Mouse (Mus musculus) ES-Bruce4 (cell line): Measurements from ENCODE around the gene Lrch1. TPM values are rescaled to one million over a fixed set of nuclear protein-coding genes. Genes with fewer than 3 reads are reported as not detected.

Experiments used
- H3K27ac ChIP-seq: 2 replicates; pipeline ENCODE4 v1.5.1; 2012; ENCODE audit warnings: low read length, inconsistent platforms; ENCODE audit not compliant: insufficient read depth
- H3K27me3 ChIP-seq: 2 replicates; pipeline ENCODE4 v1.6.1; 2012; ENCODE audit warnings: mild to moderate bottlenecking, low read length, inconsistent platforms; ENCODE audit not compliant: control insufficient read depth, poor library complexity, insufficient read depth, severe bottlenecking
- H3K36me3 ChIP-seq: 2 replicates; pipeline ENCODE4 v1.6.1; 2012; ENCODE audit warnings: inconsistent platforms, mild to moderate bottlenecking, low read length, moderate library complexity; ENCODE audit not compliant: control insufficient read depth, poor library complexity, insufficient read depth, severe bottlenecking
- H3K4me1 ChIP-seq: one replicate; pipeline ENCODE4 v1.8.1; 2011; ENCODE audit warnings: low read length; ENCODE audit not compliant: control insufficient read depth, insufficient read depth
- H3K4me3 ChIP-seq: 2 replicates; pipeline ENCODE4 v1.5.1; 2011; ENCODE audit warnings: low read depth, mild to moderate bottlenecking, low read length
- H3K9ac ChIP-seq: 2 replicates; pipeline ENCODE4 v1.6.1; 2012; ENCODE audit warnings: low read depth, mild to moderate bottlenecking, inconsistent platforms; ENCODE audit not compliant: poor library complexity, severe bottlenecking
- H3K9me3 ChIP-seq: replicated peaks from 2 replicates; pipeline ENCODE4 v1.6.1; 2012; ENCODE audit warnings: mild to moderate bottlenecking, low read length, inconsistent platforms; ENCODE audit not compliant: control insufficient read depth, poor library complexity, insufficient read depth, severe bottlenecking
- CTCF ChIP-seq: IDR thresholded peaks from one replicate; pipeline ENCODE4 v1.8.1; 2011; ENCODE audit warnings: low read depth, low read length
- EP300 ChIP-seq: IDR thresholded peaks from 2 replicates; pipeline ENCODE4 v1.6.1; 2011; ENCODE audit warnings: low read depth, low read length; ENCODE audit not compliant: insufficient read depth
- POLR2A ChIP-seq: IDR thresholded peaks from one replicate; pipeline ENCODE4 v1.8.1; 2011; ENCODE audit warnings: low read length; ENCODE audit not compliant: insufficient read depth
- polyA plus RNA-seq: library from polyadenylated mRNA; stranded (reverse); fragments of >200 nt; gene quantifications from 2 replicates; pipeline ENCODE4 v1.2.4, GENCODE M21; 2011; ENCODE audit warnings: low read depth; ENCODE audit not compliant: missing spikeins, insufficient read depth, insufficient read length

Lrch1 gene
- polyA plus RNA-seq, 1 experiment: 17.0 TPM

GRCm38 (mm10) chr14:74886453-74886852, 61.2 kb downstream of the Lrch1 start:
- no peak overlapping the region for H3K9ac ChIP-seq
- no peaks in the 10 kb centered on the region for H3K9me3 ChIP-seq
- no peak overlapping the region for H3K4me3 ChIP-seq
- H3K4me1 ChIP-seq: peaks cover 8% of the 10 kb centered on the region
- H3K36me3 ChIP-seq: no peaks in the 10 kb centered on the region
- H3K27ac ChIP-seq: no peak overlapping the region
- TF ChIP-seq POLR2A (no peak), CTCF (no peak), EP300 (no peak)
- H3K27me3 ChIP-seq: no peaks in the 10 kb centered on the region

- H3K27ac ChIP-seq: no peak overlapping the region
- no peak for TF ChIP-seq EP300
- TF ChIP-seq POLR2A: no peak
- TF ChIP-seq CTCF: no peak
- no peaks in the 10 kb centered on the region for H3K27me3 ChIP-seq
- peaks cover 8% of the 10 kb centered on the region for H3K4me1 ChIP-seq
- H3K9ac ChIP-seq: no peak overlapping the region
- no peaks in the 10 kb centered on the region for H3K36me3 ChIP-seq
- H3K4me3 ChIP-seq: no peak overlapping the region
- no peaks in the 10 kb centered on the region for H3K9me3 ChIP-seq
These were observed 62.8 kb downstream of the Lrch1 start for GRCm38 (mm10) chr14:74884920-74885319.

- TF ChIP-seq POLR2A (no peak), EP300 (no peak), CTCF (no peak)
- H3K4me3 ChIP-seq: no peak overlapping the region
- H3K27me3 ChIP-seq: no peaks in the 10 kb centered on the region
- no peak overlapping the region for H3K9ac ChIP-seq
- no peaks in the 10 kb centered on the region for H3K36me3 ChIP-seq
- H3K9me3 ChIP-seq: no peaks in the 10 kb centered on the region
- peaks cover 8% of the 10 kb centered on the region for H3K4me1 ChIP-seq
- H3K27ac ChIP-seq: no peak overlapping the region
These were observed 63.5 kb downstream of the Lrch1 start for GRCm38 (mm10) chr14:74884024-74884680.

GRCm38 (mm10) chr14:74883204-74883603, 64.5 kb downstream of the Lrch1 start:
- Histone ChIP-seq H3K4me3 (no peak overlapping the region), H3K27ac (no peak overlapping the region), H3K36me3 (no peaks in the 10 kb centered on the region), H3K9me3 (no peaks in the 10 kb centered on the region), H3K9ac (no peak overlapping the region), H3K27me3 (no peaks in the 10 kb centered on the region), H3K4me1 (peaks cover 8% of the 10 kb centered on the region)
- TF ChIP-seq CTCF (no peak), EP300 (no peak), POLR2A (no peak)

- H3K36me3 ChIP-seq: no peaks in the 10 kb centered on the region
- no peak overlapping the region for H3K9ac ChIP-seq
- no peak overlapping the region for H3K4me3 ChIP-seq
- H3K27ac ChIP-seq: no peak overlapping the region
- TF ChIP-seq EP300 (no peak), CTCF (no peak), POLR2A (no peak)
- H3K27me3 ChIP-seq: no peaks in the 10 kb centered on the region
- H3K9me3 ChIP-seq: no peaks in the 10 kb centered on the region
- H3K4me1 ChIP-seq: peaks cover 8% of the 10 kb centered on the region
These were observed 64.9 kb downstream of the Lrch1 start for GRCm38 (mm10) chr14:74882754-74883153.

- no peaks in the 10 kb centered on the region for H3K36me3 ChIP-seq
- no peak overlapping the region for H3K9ac ChIP-seq
- no peak for TF ChIP-seq CTCF
- TF ChIP-seq EP300: no peak
- TF ChIP-seq POLR2A: no peak
- peaks cover 8% of the 10 kb centered on the region for H3K4me1 ChIP-seq
- no peak overlapping the region for H3K27ac ChIP-seq
- H3K4me3 ChIP-seq: no peak overlapping the region
- H3K9me3 ChIP-seq: no peaks in the 10 kb centered on the region
- H3K27me3 ChIP-seq: no peaks in the 10 kb centered on the region
These were observed 66.8 kb downstream of the Lrch1 start for GRCm38 (mm10) chr14:74880868-74881267.
